Mouse (Mus musculus) heart, adult 8-10 months (tissue): Measurements from ENCODE around the gene Bcat2. TPM values are rescaled to one million over a fixed set of nuclear protein-coding genes. Genes with fewer than 3 reads are reported as not detected.
A peak's percentile ranks its signal among the peaks of the same experiment; 100 is the strongest.

ENCODE experiments used
- DNase-seq: peaks from one replicate; pipeline ENCODE4 v3.0.0; 2022; ENCODE audit warnings: low spot score
- total RNA-seq, 4 experiments: library from RNA; stranded (reverse); gene quantifications; 2 replicates each; pipeline ENCODE4 v1.2.4; 2022

Bcat2 gene
- total RNA-seq, 4 experiments from 2014 or later: 295 to 316 (median 308) TPM

- DNase-seq: no peak
Observed at GRCm38 (mm10) chr7:45587631-45588592, 18.0 kb downstream of the Bcat2 start.

GRCm38 (mm10) chr7:45589173-45589572 is 19.2 kb downstream of the Bcat2 start:
- DNase-seq: peak; percentile 95

- DNase-seq: no peak
Observed at GRCm38 (mm10) chr7:45589898-45590297, 19.9 kb downstream of the Bcat2 start.

- DNase-seq: no peak
Observed at GRCm38 (mm10) chr7:45590874-45591273, 20.9 kb downstream of the Bcat2 start.

GRCm38 (mm10) chr7:45591880-45592279 is 21.9 kb downstream of the Bcat2 start:
- DNase-seq: no peak

GRCm38 (mm10) chr7:45593118-45593815 is 23.3 kb downstream of the Bcat2 start:
- DNase-seq: peak; percentile 67

GRCm38 (mm10) chr7:45595176-45595575 is 25.2 kb downstream of the Bcat2 start:
- DNase-seq: no peak

- no peak for DNase-seq
Observed at GRCm38 (mm10) chr7:45596107-45596506, 26.2 kb downstream of the Bcat2 start.

- no peak for DNase-seq
Observed at GRCm38 (mm10) chr7:45597013-45597412, 27.1 kb downstream of the Bcat2 start.

GRCm38 (mm10) chr7:45597527-45597926 is 27.6 kb downstream of the Bcat2 start:
- DNase-seq: no peak

GRCm38 (mm10) chr7:45598960-45599879 is 29.3 kb downstream of the Bcat2 start:
- DNase-seq: no peak

- no peak for DNase-seq
Observed at GRCm38 (mm10) chr7:45605704-45606289, 35.8 kb downstream of the Bcat2 start.

- no peak for DNase-seq
Observed at GRCm38 (mm10) chr7:45609511-45609910, 39.6 kb downstream of the Bcat2 start.

GRCm38 (mm10) chr7:45616277-45616676 is 46.3 kb downstream of the Bcat2 start:
- DNase-seq: no peak

- DNase-seq: no peak
Observed at GRCm38 (mm10) chr7:45617042-45617695, 47.2 kb downstream of the Bcat2 start, which contains the start of gene Fut1. Gene Fut1, plus strand, starts transcription at chr7:45617289.

GRCm38 (mm10) chr7:45618316-45618715 is 48.4 kb downstream of the Bcat2 start:
- no peak for DNase-seq

- no peak for DNase-seq
Observed at GRCm38 (mm10) chr7:45619592-45619991, 49.6 kb downstream of the Bcat2 start.

GRCm38 (mm10) chr7:45621443-45621842 is 51.5 kb downstream of the Bcat2 start, which contains the start of gene Izumo1:
Gene Izumo1, plus strand, starts transcription at chr7:45621811.
- no peak for DNase-seq

- DNase-seq: no peak
Observed at GRCm38 (mm10) chr7:45623507-45623906, 53.6 kb downstream of the Bcat2 start.

GRCm38 (mm10) chr7:45624718-45625117 is 54.8 kb downstream of the Bcat2 start:
- no peak for DNase-seq
